Mouse (Mus musculus): ENCODE measurements around the gene Zfp746.

Gene Zfp746

DNA sequence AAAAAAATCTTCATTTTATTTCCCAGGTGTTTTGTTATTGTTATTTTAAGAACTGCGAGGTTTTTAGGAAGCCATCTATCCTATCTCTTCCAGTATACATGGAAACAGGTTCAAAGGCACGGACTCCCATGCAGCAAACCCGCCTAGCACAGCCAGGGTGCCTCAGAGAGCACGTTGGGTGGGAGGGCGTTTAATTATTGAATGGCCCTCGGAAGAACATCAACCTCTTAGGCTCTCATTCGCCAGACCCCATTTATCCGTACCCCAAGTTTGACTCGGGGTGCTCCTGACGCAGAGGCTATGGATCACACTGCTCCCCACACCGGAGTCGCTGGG lies 39.3 kb downstream of the Zfp746 start:
- no peak for DNase-seq (ENCODE audit: low spot score in 2 of 2)

DNA sequence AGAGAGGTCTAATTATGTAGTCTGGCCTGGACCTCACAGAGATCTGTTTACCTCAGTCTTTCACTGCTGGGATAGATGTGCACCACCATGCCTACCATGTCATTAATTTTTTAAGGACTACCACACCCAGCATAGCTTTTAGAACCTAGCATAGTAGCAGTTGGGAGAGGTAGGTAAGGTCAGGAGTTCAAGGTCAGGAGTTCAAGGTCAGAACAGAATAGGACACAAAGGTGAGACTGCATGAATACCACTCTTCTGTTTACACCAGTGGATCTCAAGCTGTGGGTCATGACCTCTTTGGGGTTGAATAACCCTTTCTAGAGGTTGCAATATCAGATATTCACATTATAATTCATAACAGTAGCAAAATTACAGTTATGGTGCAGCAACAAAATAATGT lies 53.7 kb downstream of the Zfp746 start:
- no peak for DNase-seq (ENCODE audit: low spot score in 2 of 2)

DNA sequence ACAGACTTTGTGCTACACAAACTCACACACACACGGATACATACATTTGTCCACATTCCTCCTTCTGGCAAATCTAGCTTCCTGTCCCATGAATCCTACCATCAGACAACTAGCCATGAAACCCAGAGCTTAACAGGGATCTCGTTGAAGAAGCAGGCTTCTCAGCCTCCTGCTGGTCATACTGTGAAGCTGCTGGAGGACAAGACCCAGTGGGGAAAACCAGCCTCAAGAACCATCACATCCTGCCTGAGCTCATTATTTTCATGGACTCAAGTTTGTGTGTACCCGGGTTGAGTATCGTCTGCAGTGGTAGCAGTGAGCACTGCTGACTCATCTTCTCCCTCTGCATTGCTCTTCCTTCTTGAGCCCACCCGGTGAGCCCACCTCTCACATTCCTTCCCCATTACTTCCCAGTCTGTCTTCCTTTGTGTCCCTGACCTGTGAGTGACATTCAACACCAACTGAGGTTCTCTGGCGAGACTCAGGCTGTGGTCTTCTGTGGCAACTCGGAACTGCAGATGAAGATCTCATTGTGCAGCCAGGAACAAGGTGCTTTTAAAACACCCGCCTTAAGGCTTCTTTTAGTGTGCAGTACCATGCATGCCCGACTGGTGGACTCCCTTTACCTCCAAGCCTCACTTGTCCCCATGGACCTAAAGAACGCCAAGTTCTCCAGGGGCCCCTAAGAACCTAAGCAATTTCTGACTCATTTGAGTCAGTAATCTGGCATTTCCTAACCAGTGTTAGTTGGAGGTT lies 60.3 kb downstream of the Zfp746 start:
- DNase-seq (ENCODE audit: low spot score in 2 of 2): no peak

DNA sequence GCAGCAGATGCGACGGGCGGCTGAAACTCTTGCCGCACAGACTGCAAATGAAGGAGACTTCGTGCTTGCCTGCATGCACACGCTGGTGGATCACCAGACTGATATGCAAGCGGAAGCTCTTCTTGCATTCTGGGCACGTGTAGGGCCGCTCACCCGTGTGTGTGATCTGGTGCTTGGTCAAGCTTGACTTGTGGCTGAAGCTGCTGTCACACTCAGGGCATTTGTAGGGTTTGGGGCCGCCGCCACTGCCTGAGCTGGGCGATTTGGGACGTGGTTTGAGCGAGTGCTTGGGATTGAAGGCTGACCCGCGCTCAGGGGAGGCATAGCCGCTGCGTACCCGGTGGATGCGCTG lies 61.4 kb downstream of the Zfp746 start:
- DNase-seq (ENCODE audit: low spot score in 2 of 2): no peak

DNA sequence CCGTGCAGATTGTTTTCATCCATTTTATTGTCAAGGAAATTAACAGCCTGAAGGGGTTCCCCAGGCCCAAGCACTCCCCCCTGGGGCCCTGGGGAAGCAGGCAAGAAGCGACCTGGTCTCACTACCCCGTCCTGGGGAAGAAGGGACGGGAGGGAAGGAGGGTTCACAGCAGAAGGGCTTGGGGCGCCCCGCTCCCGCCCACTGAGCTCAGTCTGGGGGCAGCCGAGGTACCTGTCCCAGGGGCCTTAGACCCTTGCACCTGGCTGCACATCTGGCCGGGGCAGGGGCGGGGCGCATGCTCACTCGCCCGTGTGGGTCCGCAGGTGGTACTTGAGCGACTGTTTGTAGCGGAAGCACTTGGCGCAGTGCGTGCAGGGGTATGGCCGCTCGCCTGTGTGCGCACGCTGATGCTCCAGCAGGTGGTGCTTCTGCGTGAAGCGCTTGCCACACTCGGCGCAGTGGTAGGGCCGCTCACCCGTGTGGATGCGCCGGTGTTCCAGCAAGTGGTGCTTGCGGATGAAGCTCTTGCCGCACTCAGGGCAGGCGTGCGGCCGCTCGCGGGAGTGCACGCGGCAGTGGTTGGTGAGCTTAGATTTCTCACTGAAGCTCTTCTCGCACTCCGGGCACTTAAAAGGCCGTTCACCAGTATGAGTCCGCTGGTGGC lies 61.9 kb downstream of the Zfp746 start:
- DNase-seq (ENCODE audit: low spot score in 2 of 2): no peak

DNA sequence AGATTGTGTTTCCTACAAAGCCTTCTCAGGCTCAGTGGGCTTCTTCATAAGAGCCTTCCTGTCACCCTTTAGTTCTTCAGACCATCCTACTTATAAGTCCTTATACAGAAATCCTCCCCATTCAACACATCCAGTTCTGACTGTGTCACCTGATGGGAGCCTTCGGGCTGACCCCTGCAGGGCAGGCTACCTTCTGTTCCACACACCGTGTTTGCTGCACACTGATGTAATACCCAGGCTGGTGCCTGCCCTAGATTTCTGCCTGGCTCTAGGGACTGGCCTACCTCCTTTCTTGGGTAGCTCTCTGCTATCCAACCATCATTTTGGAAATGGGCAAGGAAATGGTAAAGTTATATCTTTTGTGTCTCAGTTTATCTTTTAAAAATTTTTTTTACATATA lies 63.7 kb downstream of the Zfp746 start:
- no peak for DNase-seq (ENCODE audit: low spot score in 2 of 2)

DNA sequence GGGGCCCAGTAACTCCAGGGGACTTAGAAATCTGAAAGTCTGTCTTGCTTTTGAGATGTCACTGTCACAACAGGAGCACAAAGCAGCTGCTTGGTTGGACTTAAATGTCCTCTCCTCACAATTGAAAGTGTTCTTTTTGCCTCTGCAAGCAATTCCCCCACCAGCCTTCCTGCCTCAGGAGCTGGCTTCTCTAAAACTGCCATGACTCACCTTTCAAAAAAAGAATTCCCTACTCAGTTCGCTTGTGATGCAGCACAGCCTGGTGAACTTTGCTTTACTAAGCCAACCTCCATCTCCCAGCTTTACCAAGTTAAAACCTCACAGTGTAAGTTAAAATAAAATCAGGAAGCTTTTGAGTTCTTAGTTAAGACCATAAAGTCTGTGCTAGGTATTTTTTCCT lies 64.7 kb downstream of the Zfp746 start:
- DNase-seq (ENCODE audit: low spot score in 2 of 2): peak in 1 of 2 experiments; percentile 34

DNA sequence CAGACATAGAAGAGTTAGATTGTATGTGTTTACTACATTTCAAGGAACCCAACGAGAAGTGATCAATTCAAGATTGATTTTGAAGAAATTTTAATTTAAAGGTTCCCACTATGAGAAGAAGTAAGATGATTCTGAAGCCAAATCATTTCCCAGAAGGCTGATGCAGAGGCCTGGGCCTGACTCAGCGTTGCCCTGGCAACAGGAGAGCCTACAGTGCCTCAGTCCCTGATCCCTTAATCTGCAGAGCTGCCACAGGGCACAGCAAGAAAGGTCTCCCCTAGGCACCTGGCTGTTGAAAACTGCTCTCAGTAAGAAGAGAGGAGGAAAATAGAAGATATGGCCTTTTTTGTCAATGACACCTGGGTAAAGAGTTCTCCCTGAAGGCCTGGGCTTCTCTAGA lies 66.4 kb downstream of the Zfp746 start:
- DNase-seq (ENCODE audit: low spot score in 2 of 2): no peak

DNA sequence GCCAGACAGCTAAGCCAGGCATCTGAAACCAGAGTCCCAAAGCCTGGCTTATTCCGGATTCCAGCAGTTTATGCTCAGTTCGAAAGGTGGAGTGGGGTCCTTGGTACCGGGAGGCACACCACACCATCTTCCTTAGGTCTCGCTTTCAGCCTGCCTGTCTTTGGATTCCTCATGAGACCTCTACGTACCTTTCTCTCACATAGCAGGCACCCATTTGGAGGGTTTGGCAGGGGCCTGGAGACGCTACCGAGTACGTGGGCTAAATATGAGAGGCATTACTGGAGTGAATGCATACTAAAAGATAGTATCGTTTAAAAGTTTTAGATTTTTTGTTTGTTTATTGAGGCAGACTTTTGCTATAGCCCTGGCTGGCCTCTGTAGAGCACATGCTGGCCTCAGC lies 69.6 kb downstream of the Zfp746 start:
- DNase-seq (ENCODE audit: low spot score in 2 of 2): no peak

DNA sequence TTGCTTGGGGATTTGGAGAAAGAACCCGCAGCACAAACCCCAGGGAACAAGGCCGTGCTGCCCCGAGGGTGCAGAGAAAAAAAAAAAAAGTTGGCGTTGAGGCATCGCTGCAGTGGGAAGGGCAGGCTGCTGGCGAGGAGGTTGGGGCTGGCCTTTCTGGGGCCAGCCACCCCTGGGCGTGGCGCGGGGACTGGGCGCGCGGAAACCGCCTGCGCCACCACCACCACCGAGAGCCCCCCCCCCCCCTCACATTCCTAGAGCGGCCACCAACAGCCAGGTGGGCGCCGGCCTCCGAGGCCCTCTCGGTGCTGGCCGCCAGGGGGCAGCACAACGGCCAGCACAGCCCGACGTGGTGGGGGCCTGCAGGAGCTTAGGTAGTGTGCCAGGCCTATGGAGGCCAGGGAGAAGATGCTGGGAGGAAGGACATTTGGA lies 70.3 kb downstream of the Zfp746 start:
- DNase-seq (ENCODE audit: low spot score in 2 of 2): peak in 1 of 2 experiments; percentile 61
